Comparison of ENCODE assay signal across 9 mouse cellular contexts in genomic region chr6:21216206-21217020, GRCm38 (mm10). TPM values are rescaled to one million over a fixed set of nuclear protein-coding genes. Genes with fewer than 3 reads are reported as not detected.
DNase-seq lines count a peak whose midpoint lies in the region; ATAC-seq lines count a peak whose summit lies in the region.
"Had no signal": no experiment of that assay in that cellular context is flagged by ENCODE, and none has a peak within 500 bp of the region (broad histone marks: within the 10 kb centered on the region; RNA-seq: fewer than 3 reads in every experiment).

No protein-coding gene starts in this region.

- no peak for ATAC-seq in midbrain, embryonic 12.5 days (ENCODE audit: low FRiP score, low read depth)

- DNase-seq in layer of hippocampus, postnatal 10 days (ENCODE audit: low spot score in 2 of 2) = peak; percentile 8 to 14
- no peak for DNase-seq in layer of hippocampus, postnatal 25 days (ENCODE audit: extremely low spot score in 1 of 2, low spot score in 1 of 2)
- DNase-seq in cerebellum, adult 18-20 months = peak; percentile 59 to 65
- peak; percentile 43 to 57 for DNase-seq in cerebellum, postnatal 36 days
- no peak for DNase-seq in ovary, postnatal 36 days (ENCODE audit: low spot score)
- DNase-seq in urinary bladder, adult 2 months (ENCODE audit: low spot score) = no peak
- DNase-seq: lung, postnatal 10 days; thymus, postnatal 4 days had no signal

- H3K4me2 ChIP-seq in midbrain, embryonic 12.5 days (replicated peaks) = peak overlapping the region; percentile 84

- H3K36me3 ChIP-seq in midbrain, embryonic 12.5 days = no peaks in the 10 kb centered on the region

- WGBS in midbrain, embryonic 12.5 days = 96% methylated on average over 27 of the region's 27 CpGs

- peaks cover 7% of the 10 kb centered on the region; the same call in 1 of the 2 replicates for H3K4me1 ChIP-seq in midbrain, embryonic 12.5 days

- no peak overlapping the region for H3K9ac ChIP-seq in midbrain, embryonic 12.5 days (replicated peaks)

- H3K27ac ChIP-seq in midbrain, embryonic 12.5 days (replicated peaks) = no peak overlapping the region

- H3K4me3 ChIP-seq in midbrain, embryonic 12.5 days = peak overlapping the region; percentile 70; the same call in 1 of the 2 replicates

- H3K9me3 ChIP-seq in midbrain, embryonic 12.5 days = no peaks in the 10 kb centered on the region

- peaks cover 8% of the 10 kb centered on the region; the same call in 1 of the 2 replicates for H3K27me3 ChIP-seq in midbrain, embryonic 12.5 days

RNA-seq across cellular contexts. Expression of gene Kcnd2, which starts 1.1 kb away (rescaled TPM):
- total RNA-seq in layer of hippocampus, postnatal 10 days (2021) = 100 to 1,000 TPM; 103 to 111 TPM
- total RNA-seq in layer of hippocampus, postnatal 25 days (2021) = 100 to 1,000 TPM; 101 to 109 TPM
- 5.2 TPM in 2 replicates for polyA plus RNA-seq in midbrain, embryonic 12.5 days (2016; fragmentation: Nextera tagmentation; extraction: Ambion mirVana)
- polyA plus RNA-seq in urinary bladder, adult 2 months (2012; rRNA removed) = 0.06 and 0.11 TPM in 2 replicates

Comparison
In these comparisons a context has a peak if more than half of its experiments do, and no peak if none do; other contexts are left out.
1. DNase-seq: peak in layer of hippocampus, postnatal 10 days (2 of 2), cerebellum, adult 18-20 months (2 of 2) and cerebellum, postnatal 36 days (2 of 2); none in layer of hippocampus, postnatal 25 days (0 of 2), ovary, postnatal 36 days (single experiment) and urinary bladder, adult 2 months (single experiment).